Mouse (Mus musculus): ENCODE measurements at regions not wholly inside any gene's neighbourhood (a gene's known extent, or its start where the extent isn't known, plus 50 kb on each side); places are given as distances from the start of the nearest gene placed in this dataset.

DNA sequence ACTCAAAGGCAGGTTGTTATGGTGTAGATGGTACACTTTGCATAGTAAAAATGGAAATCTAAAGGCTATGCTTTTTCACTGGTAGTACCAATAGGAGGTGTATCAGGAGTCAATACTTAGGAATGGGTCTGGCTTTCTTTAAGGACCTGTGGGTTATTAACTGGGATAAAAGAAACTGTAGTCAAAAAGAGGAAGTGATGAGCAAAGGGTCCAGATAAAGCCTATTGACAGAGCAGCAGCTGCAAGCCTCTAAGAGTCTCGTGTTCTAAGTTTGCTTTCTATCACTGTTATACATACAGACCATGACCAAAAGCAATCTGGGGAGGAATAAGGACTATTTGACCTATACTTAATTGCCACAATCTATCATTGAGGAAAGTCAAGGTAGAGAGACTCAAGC is 683.0 kb downstream of the Stpg2 start:
- no peak for DNase-seq

DNA sequence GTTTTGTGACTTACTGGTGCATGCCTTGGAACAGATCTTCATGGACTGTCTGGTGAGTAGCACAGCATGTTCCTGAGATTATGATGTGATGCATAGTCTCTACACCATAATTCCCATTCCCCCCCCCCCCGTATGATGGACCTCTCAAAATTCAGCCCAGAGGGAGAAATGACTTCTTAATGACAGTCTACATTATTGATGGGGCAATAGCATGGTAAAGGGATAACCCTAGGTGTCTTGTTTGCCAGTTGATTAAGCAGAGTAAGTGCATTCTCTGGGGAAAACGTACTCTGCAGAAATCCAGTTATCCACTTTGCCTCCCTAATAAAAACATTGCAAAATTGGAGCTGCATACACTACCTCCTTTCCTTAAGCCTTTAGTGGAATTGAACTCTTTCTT is 684.7 kb downstream of the Stpg2 start:
- no peak for DNase-seq

DNA sequence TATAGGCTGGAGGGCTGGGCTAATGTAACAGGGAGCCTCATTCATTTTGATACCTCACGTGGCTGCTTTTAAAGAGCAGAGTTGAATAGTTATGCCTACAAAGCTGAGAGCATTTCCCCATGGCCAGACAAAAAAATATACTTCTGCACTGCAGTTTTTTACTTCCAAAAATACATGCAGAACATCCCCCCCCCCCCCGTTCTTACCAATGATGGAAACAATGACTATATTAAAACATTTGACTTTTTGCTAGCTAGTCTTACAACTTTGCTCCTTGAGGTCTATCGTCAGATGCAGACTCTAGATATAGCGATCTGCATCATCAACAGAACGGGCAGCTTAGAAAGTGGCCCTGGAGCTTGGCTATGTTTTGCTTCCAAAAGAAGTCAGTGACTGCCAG is 692.4 kb downstream of the Stpg2 start:
- no peak for DNase-seq

DNA sequence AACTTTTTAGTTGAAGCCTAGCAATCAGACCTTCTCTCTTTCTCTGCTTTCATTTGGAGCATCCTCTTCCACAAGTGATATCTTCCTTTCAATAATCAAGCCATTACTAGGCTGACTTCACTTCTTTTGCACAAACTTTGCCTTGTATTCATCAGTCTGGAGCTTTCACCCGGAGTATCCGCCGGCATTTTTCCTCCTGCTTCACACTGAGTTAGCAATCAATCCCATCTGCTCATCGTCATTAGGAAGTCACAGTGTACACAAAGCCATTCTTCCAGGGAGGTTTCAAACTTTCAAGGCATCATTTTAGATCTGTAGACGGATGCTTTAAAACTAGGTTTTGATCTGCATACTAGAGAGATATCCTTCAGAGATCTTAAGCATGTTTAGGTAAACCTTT is 693.7 kb downstream of the Stpg2 start:
- DNase-seq: no peak

DNA sequence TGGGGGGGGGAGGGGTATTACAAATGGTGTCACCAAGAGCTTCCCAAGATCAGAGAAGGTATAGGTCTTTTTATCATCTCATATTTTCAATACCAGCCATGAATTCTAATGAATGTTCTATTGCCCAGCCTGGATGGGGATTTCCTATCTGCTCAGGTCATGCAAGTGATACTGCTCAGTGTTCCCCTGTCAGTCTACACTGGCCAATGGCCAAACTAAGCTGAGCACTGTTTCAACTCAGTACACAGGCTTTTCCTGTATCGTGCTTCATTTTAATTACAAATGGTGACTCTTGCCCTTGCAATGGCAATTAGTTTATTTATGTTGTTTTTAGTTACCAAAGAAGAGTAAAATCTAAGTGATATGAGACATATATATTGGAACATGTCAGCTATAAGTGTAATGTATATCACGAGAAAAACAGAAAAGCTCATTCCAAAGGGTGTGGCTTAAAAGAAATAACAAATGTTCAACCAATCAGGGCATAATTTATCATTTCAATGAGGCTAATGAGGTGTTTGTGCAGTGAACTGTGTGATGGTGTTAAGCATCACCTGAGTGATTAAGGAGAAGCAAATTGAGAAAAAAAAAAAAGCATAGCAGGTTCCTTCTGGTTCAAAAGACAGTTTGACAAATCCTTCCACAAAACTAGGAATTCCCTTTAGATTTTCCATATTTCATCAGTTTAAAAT is 708.3 kb downstream of the Stpg2 start:
- no peak for DNase-seq

DNA sequence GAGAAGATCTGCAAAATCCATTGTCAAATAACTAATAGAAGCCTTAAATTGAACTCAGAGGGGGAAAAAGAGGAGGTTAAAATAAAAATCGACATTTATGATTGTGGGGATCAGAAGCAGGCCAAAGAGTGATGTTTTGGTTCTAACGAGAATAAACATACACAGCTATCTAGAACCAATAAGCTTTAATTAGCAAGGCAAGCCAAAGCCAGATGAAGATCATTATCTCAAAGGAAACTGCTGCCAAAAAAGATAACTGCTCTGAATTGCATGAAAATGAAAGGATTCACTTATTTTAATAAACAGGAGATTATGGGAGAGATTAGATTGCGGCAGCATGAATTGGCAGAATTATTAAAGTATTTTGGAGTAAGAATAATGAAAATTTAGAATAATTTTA is 716.8 kb downstream of the Stpg2 start:
- no peak for DNase-seq

- DNase-seq: peak; percentile 38 to 54
Measured at GRCm38 (mm10) chr3:139933039-139933438, 727.5 kb downstream of the Stpg2 start.

GRCm38 (mm10) chr3:139946209-139946608 is 740.7 kb downstream of the Stpg2 start:
- DNase-seq: no peak

DNA sequence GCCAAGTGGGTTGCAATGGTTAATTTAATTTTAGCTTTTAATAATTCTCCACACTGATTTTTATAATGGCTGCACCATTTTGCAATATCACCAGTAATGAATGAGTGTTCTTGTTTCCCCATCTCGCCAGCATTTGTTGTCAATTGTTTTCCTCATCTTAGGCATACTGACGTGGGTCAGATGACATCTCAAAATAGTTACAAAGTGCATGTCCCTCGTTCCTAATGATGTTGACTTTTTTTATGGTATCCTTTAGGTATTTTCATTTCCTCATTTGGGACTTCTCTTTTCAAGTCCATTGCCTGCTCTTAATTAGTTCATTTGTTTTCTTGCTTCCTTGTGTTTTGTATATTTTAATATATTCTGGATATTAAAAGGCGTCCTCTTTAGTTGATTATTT is 741.8 kb downstream of the Stpg2 start:
- no peak for DNase-seq

- DNase-seq: peak in 1 of 2 experiments; percentile 21
Measured at GRCm38 (mm10) chr3:139949096-139949495, 743.6 kb downstream of the Stpg2 start.

GRCm38 (mm10) chr3:139950016-139950705 is 744.7 kb downstream of the Stpg2 start:
- DNase-seq: peak; percentile 16 to 47

GRCm38 (mm10) chr3:139951516-139951915 is 746.0 kb downstream of the Stpg2 start:
- DNase-seq: no peak

- DNase-seq: no peak
Measured at GRCm38 (mm10) chr3:139978172-139978571, 772.7 kb downstream of the Stpg2 start.

- DNase-seq: no peak
Measured at GRCm38 (mm10) chr3:139985830-139986481, 780.5 kb downstream of the Stpg2 start.

DNA sequence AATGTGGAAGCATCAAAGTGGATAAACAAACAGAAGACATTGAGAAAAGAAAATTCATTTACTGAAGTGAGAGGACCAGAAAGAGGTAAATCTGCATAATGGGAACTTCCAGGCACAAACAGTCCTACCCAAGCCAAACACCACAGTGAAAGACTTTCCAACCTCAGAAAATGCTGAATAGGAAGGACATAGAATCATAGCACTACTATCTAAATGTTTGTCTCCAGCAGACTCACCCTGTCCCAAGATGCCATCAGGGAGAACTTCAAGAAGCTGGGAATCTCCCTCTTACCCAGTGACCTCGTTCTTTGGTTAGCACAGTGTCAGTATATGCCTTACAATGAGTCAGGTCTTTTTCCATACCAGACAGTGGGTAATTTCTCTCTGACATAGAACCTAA is 783.4 kb downstream of the Stpg2 start:
- no peak for DNase-seq

DNA sequence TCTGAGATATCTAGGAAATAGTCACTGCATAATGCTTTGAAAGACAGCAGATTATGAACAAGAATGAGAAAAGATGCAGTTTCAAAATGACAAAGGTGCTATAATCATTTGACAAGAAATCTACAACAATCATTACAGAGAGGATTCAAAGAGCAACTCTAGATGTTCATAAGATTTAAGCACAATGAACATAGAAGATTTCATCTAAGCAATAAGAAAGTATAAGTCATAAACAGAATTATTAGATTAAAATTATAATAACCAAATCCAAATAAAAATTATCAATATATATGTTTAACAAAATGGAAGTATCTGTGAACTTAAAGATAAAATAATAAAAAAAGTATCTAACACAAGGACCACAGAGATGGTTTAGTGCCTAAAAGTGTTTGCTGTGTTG is 783.9 kb downstream of the Stpg2 start:
- no peak for DNase-seq

DNA sequence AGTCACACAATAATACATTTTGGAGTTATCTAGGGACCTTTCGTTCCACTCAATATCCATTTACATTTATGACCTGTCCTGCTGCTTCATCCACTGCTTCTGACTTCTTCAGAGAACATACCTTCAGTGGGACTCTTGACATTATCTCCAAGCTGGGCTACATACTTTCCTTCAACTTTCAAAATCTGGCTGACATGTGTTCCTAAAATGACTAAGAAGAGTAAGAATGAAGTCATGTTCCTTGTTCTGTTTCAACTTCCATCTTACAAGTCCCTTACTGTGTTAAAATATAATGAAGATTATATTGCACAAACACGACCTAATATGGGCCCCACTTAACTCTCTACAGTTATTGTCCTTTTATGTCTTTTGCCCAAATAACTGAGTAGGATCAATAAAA is 807.0 kb downstream of the Stpg2 start:
- DNase-seq: no peak

GRCm38 (mm10) chr3:140034101-140034500 is 828.6 kb downstream of the Stpg2 start:
- no peak for DNase-seq

GRCm38 (mm10) chr3:140035142-140035541 is 829.6 kb downstream of the Stpg2 start:
- DNase-seq: no peak

DNA sequence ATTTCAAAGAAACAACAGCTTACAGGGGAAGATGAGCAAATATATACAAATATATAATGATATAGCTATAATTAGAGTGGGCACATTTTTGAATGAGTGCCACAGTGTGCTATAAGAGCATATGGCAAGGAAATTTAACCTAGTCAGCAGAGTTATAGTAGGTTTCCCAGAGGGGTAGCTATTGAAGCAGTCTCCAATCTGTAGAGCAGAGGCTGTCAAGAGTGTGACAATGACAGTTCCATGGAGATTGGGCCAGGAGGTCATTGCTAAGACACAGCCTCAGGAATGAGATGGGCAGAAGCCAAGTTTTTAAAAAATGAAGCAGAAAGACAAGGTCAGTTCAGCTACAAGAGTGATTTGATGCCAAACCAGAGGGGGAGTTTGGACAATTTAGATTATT is 839.4 kb downstream of the Stpg2 start:
- no peak for DNase-seq

GRCm38 (mm10) chr3:140054634-140055033 is 849.1 kb downstream of the Stpg2 start:
- DNase-seq: no peak

- no peak for DNase-seq
Measured at GRCm38 (mm10) chr3:140057962-140058631, 852.6 kb downstream of the Stpg2 start.

DNA sequence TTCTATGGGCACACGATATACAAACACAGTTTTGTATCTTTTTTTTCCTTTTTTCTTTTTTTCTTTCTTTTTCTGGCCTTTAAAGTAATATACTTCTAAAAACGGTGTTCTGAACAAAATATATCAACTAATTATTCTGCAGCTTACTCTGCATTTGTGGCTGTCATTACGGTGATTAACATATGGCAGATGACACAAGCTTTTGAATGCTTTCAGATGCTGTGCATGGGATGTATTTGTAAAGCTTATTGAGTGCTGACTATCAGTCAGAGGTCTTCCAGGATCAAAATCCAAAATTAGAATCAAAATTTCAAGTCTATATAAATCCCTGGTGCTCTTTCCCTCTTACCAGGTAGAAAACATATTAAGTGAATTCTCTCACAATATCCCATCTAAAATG is 853.6 kb downstream of the Stpg2 start:
- no peak for DNase-seq
